Mouse (Mus musculus) heart, postnatal 10 days (tissue): ENCODE data around the gene Arfgef2. TPM values are rescaled to one million over a fixed set of nuclear protein-coding genes. Genes with fewer than 3 reads are reported as not detected.

Source experiments
- DNase-seq, 2 experiments: peaks; one replicate each; pipeline ENCODE4 v3.0.0; 2021
- intact Hi-C: fragments of 180-260 bp; cut with DNase I; formaldehyde crosslinking; loops from one replicate; pipeline ENCODE4 v1.15.1; 2025
- total RNA-seq, 2 experiments: library from RNA; stranded (reverse); gene quantifications; 2 replicates each; pipeline ENCODE4 v1.2.3; 2021

Arfgef2 gene
- total RNA-seq, 2 experiments from 2014 or later = 40.1 to 43.4 TPM

DNA sequence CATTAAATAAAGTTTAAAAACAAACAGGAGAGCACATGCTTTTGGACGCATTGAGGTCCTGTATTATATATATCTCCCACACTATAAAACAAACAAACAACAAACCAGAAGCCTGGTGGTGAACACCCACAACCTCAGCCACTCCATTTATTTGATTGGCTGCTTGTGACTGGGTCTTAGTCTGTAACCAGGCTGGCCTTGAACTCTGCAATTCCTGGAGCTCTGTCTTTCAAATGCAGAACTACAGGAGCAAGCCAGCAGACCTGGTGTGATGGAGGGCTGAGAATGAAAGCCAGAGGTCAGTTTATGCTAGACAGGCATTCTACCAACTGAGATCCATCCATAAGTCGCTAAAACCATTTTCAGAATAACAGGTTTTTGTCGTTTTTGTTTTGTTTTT, 94.4 kb downstream of the Arfgef2 start:
- DNase-seq = no peak
- intact Hi-C loops = no loop called here

DNA sequence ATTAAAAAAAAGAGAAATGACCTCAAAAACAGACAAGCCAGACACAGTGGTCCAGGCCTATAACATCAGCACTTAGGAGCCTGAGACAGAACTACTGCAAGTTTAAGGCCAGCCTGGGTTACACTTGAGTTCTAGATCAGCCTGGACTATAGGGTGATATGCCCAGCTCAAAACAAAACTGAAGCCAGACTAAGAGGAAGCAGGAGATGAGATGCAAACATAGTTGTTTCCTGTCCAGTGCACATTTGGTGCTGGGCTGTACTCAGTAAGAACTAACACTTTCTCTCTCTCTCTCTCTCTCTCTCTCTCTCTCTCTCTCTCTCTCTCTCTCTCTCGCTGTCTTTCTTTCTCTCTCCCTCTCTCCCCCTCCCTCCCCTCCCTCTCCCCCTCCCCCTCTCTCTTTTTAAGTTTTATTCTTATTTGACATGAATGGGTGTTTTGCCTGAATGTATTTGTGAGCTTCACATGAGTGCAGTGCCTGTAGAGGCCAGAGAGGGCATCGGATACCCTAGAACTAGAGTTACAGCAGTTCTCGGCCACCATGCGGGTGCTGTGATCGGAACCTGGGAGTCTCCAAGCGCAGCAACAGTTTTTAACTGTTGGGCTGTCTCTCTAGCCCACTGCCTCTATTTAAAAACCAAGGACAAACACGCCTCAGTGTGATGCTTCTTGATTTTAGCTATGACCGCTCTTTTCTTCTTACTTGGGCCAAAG, 95.6 kb downstream of the Arfgef2 start:
- intact Hi-C loops = no loop called here
- no peak for DNase-seq

GRCm38 (mm10) chr2:166903719-166904282, 98.4 kb downstream of the Arfgef2 start:
- intact Hi-C loops = no loop called here
- no peak for DNase-seq

DNA sequence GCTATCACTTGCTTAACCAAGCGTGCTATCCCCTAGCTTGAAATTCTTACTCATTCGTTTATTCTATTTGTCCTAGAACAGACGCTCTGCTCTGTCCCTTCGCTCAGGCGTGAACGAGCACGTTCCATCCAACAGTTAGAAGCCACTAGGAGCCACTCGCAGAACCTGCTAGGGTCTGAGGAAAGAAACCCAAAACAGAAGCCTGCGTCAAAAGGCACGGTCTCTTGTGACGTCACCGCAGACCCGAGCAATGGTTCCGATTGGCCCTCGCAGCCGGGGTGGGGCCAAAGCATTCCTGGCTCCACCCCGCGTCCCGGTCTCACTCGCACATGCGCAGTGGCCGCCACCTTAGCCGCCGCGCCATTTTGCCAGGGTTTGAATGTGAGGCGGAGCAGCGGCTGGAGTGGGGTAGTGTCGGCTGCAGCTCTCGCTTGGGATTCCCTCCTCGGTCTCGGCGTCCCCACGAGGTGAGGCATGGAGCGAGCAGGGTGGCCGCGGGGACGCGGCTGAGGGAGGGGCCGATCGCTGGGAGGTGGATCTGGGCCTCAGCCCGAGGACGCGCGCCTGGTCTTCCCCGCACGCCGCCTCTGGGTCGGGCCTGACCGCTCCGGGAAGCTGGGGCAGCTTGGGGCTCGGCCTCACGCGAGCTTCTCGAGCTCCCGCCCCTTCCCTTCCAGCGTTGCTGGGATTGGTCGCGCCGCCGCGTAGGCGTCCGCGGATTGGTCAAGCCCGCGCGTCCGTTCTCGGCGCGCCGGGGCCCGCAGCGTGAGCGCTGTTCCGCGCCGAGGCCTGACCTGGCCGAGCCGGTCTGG, 100.5 kb downstream of the Arfgef2 start, which contains the start of gene Cse1l:
TSS of gene Cse1l (plus strand) at position 330 of the 812 bp plus-strand sequence.
- intact Hi-C loops = no loop called here
- peak; percentile 98 to 99 for DNase-seq

GRCm38 (mm10) chr2:166906523-166907182, 101.3 kb downstream of the Arfgef2 start:
- peak; percentile 25 to 29 for DNase-seq
- intact Hi-C loops = no loop called here

DNA sequence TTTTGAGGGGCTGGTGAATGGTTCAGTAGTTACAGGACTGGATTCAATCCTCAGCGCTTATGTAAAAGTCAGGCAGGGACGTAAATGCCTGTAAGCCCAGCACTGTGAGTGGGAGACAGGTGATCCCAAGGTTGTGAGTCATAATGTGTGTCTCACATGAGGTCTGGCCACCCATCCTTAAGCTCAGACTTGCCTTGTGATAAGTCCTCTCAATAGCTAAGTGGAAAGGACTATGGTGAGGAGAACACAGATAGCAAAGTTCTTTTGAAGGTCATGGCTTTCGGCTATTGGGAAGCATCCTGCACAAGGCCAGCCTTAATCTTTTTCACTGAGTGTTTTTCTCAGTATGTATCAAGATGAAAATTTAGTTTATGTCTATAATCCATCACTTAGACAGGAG, 104.3 kb downstream of the Arfgef2 start:
- intact Hi-C loops = no loop called here
- no peak for DNase-seq

GRCm38 (mm10) chr2:166910536-166910935, 105.1 kb downstream of the Arfgef2 start:
- intact Hi-C loops = no loop called here

DNA sequence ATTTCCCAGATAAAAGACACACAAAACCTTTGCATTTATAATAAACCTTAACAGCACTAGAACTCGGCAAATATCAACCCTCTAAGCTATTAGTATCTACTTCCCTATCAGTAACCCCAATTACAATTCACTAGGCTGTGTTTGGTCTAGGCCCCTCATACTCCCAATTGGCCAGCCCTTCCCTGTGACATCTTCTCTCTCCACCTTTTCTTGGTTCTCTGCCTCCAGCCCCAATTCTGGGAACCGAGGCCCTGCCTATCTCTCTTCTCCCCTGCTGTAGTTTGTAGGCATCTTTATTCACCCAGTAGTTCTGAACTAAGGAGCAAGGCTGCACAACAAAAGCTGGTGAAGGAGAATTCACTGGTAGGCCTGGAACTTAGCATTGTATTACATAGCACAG, 118.6 kb downstream of the Arfgef2 start:
- DNase-seq = no peak
- intact Hi-C loops = no loop called here

More at GRCm38 (mm10) chr2:166910536-166910935, 105.1 kb downstream of the Arfgef2 start:
- DNase-seq = no peak

GRCm38 (mm10) chr2:166933943-166934342, 128.6 kb downstream of the Arfgef2 start:
- intact Hi-C loops = no loop called here
- DNase-seq = no peak

DNA sequence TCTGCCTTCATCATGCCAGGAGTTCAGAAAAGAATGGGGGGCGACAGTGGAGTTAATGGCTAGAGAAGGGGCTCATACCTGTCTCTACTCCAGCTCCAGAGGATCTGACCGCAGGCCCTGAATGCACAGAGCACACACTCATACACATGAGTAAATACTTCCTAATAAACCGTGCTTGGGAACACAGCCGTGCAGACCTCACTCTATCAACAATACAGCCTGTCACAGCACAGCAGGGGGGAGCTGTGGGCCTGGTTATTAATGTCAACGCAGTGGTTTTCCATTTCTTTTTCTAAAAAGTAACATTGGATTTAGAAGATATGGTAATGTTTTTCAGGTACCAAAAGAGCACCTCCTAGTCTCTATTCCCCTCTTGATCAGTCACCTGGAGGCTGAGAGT, 129.0 kb downstream of the Arfgef2 start:
- DNase-seq = no peak
- intact Hi-C loops = no loop called here

GRCm38 (mm10) chr2:166935582-166935981, 130.2 kb downstream of the Arfgef2 start:
- intact Hi-C loops = no loop called here
- no peak for DNase-seq

DNA sequence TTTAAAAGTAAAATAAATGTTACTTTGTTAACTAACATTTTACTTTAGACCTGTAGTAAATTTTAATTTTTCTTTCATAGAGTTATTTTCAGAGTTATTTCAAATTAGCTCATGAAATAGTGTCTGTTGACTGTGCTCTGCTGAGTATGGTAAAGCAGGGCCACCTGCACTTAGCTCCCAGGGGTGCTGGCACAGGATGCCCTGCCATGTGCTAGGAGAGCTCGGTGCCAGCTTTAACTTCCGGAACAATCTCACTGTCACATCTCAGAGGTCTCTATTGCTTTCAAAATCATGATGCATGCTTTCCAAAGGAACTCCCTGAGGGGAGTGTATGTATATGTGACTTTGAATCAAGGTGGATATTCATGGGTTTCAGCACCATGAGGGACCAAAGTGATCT, 130.8 kb downstream of the Arfgef2 start:
- intact Hi-C loops = no loop called here
- no peak for DNase-seq

DNA sequence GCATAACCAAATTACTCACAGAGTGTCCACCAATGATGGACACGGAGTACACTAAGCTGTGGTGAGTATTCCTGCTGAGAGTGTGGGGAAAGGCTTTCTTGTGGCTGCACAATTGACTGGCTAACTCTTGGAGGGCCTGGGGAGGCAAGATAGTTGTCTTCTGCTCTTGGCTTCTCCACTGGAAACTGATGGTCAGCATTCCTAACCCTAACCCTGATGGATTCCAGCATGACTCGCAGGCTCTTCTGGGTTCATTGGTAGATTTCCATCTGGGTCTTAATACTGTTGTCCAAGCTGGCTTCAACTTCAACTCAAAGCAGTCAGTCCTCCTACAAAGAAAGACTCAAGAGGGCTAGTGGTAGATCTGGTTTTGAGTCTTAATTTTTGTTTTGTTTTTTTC, 137.8 kb downstream of the Arfgef2 start:
- no peak for DNase-seq
- intact Hi-C loops = no loop called here

- intact Hi-C loops = no loop called here
Measured at GRCm38 (mm10) chr2:166944346-166944745, 139.0 kb downstream of the Arfgef2 start.

DNA sequence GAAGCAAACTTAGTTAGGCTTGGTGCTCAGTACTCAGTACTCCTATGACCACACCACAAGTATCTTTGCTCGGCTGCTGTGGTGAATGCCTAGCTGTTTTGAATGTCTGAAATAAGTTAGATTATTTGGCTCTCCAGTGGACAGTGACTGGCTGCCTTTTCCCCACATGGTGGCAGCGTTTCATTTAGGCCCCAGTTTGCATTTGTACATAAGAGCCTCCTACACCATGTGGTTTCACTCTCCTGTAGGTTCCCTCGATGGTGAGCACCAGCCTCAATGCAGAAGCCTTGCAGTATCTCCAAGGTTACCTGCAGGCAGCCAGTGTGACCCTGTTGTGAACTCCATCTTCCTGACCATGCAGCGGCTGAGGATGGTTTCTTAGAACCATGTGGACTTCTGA, 140.1 kb downstream of the Arfgef2 start:
- intact Hi-C loops = no loop called here
- peak; percentile 29 for DNase-seq

More at GRCm38 (mm10) chr2:166944346-166944745, 139.0 kb downstream of the Arfgef2 start:
- DNase-seq = no peak

Other genes starting within 250 kb of the Arfgef2 start
- 10 to 100 TPM; 12.1 to 17.7 TPM for gene Prex1, start 91.8 kb upstream of the Arfgef2 start, total RNA-seq
- 1 to 10 TPM; 3.0 to 3.2 TPM for gene Trp53rkb, start 13.1 kb upstream of the Arfgef2 start, total RNA-seq
- 10 to 100 TPM; 48.0 to 53.0 TPM for gene Cse1l, start 100.5 kb downstream of the Arfgef2 start, total RNA-seq
- 10 to 100 TPM; 54.2 TPM for gene Stau1, start 190.7 kb downstream of the Arfgef2 start, total RNA-seq
- 10 to 100 TPM; 17.5 to 18.3 TPM for gene Ddx27, start 209.6 kb downstream of the Arfgef2 start, total RNA-seq